Mouse (Mus musculus) small intestine, adult 2 months (tissue): ENCODE data around the gene Abo.

ENCODE experiments used
- CTCF ChIP-seq: fragments of 200-500 bp; IDR thresholded peaks from 2 replicates; pipeline ENCODE4 v1.5.1; 2012; ENCODE audit warnings: low read depth, mild to moderate bottlenecking, control low read depth, inconsistent platforms, low read length, moderate library complexity, mixed read lengths; ENCODE audit not compliant: insufficient replicate concordance, insufficient read length; ENCODE audit errors: extremely low read depth
- POLR2A ChIP-seq: fragments of 200-500 bp; IDR thresholded peaks from 2 replicates; pipeline ENCODE4 v1.6.1; 2012; ENCODE audit warnings: low read depth, mild to moderate bottlenecking, control low read depth, inconsistent platforms, low read length, moderate library complexity

DNA sequence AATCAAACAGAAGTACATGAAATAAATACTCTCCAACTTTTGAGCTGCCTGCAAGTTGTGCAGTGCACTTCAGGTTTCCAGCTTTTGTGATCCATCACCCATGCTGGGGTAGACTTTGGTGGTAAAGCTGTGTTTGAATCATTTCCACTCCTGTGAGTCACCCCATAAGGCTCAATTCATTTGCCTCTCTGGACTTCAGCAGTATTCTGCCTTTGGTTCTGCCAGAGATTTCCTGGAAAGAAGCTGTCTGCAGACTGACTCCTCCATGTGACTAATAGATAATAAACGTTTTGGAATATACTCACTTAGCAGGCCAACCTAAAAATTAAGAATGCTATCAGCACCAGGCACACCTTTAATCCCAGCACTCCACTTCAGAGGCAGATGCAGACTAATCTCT is 36.0 kb upstream of the Abo start:
- no peak for TF ChIP-seq CTCF
- no peak for TF ChIP-seq POLR2A
